Mouse (Mus musculus) activated CD4-positive, CD25-positive, alpha-beta regulatory T cell, adult 4 months (primary cell): ENCODE data around the gene Cenpu. TPM values are rescaled to one million over a fixed set of nuclear protein-coding genes. Genes with fewer than 3 reads are reported as not detected.

Experiments
- ATAC-seq: one replicate; pipeline ENCODE4 v1.8.0; 2017
- polyA plus RNA-seq, 2 experiments: library from polyadenylated mRNA; unstranded; fragments of 100-300 nt; shearing (Covaris generic); gene quantifications; one replicate each; pipeline ENCODE4 v1.2.1; 2017

The Cenpu gene
- polyA plus RNA-seq, 2 experiments from 2014 or later, result 11.2 to 12.4 TPM

- ATAC-seq, result no peak
Measured at GRCm38 (mm10) chr8:46600959-46601707, 49.3 kb downstream of the Cenpu start.

- ATAC-seq, result no peak
Measured at GRCm38 (mm10) chr8:46603587-46603986, 51.8 kb downstream of the Cenpu start.

GRCm38 (mm10) chr8:46606930-46607329, 55.1 kb downstream of the Cenpu start:
- ATAC-seq, result no peak

GRCm38 (mm10) chr8:46611557-46611956, 59.7 kb downstream of the Cenpu start:
- no peak for ATAC-seq

GRCm38 (mm10) chr8:46612913-46613312, 61.1 kb downstream of the Cenpu start:
- no peak for ATAC-seq

GRCm38 (mm10) chr8:46613377-46613776, 61.5 kb downstream of the Cenpu start:
- no peak for ATAC-seq

GRCm38 (mm10) chr8:46615936-46616335, 64.1 kb downstream of the Cenpu start:
- ATAC-seq, result no peak

- ATAC-seq, result peak; percentile 80
Measured at GRCm38 (mm10) chr8:46616879-46617689, 65.3 kb downstream of the Cenpu start, which contains the start of the genes Primpol and Casp3. Primpol (minus strand) TSS chr8:46617212. Casp3 (plus strand) TSS chr8:46617291.

GRCm38 (mm10) chr8:46617690-46618620, 66.1 kb downstream of the Cenpu start:
- peak; percentile 14 for ATAC-seq

GRCm38 (mm10) chr8:46618639-46619320, 67.0 kb downstream of the Cenpu start:
- no peak for ATAC-seq

GRCm38 (mm10) chr8:46622446-46623270, 70.8 kb downstream of the Cenpu start:
- ATAC-seq, result no peak

- no peak for ATAC-seq
Measured at GRCm38 (mm10) chr8:46625166-46625565, 73.3 kb downstream of the Cenpu start.

GRCm38 (mm10) chr8:46626642-46627041, 74.8 kb downstream of the Cenpu start:
- ATAC-seq, result peak; percentile 57

GRCm38 (mm10) chr8:46627881-46628280, 76.1 kb downstream of the Cenpu start:
- no peak for ATAC-seq

GRCm38 (mm10) chr8:46628645-46629044, 76.8 kb downstream of the Cenpu start:
- no peak for ATAC-seq

Other genes starting within 250 kb of the Cenpu start
- 1 to 10 TPM; 8.1 to 9.7 TPM for gene Acsl1, start 81.0 kb upstream of the Cenpu start, polyA plus RNA-seq
- gene Primpol, start 65.2 kb downstream of the Cenpu start, polyA plus RNA-seq, result 10 to 100 TPM; 30.0 to 37.4 TPM
- 10 to 100 TPM; 74.3 to 76.0 TPM for gene Casp3, start 65.3 kb downstream of the Cenpu start, polyA plus RNA-seq
- gene Irf2, start 187.7 kb downstream of the Cenpu start, polyA plus RNA-seq, result 100 to 1,000 TPM; 185 to 208 TPM